Mouse (Mus musculus): ENCODE results near the gene Akap8.

Gene Akap8

GRCm38 (mm10) chr17:32349037-32349732 lies 28.1 kb upstream of the Akap8 start:
- peak; percentile 81 for DNase-seq (ENCODE audit: low read depth)

- no peak for DNase-seq (ENCODE audit: low read depth)
These were observed 27.4 kb upstream of the Akap8 start for GRCm38 (mm10) chr17:32348406-32348805.

GRCm38 (mm10) chr17:32341102-32341501 lies 20.1 kb upstream of the Akap8 start:
- no peak for DNase-seq (ENCODE audit: low read depth)

- no peak for DNase-seq (ENCODE audit: low read depth)
These were observed 19.1 kb upstream of the Akap8 start for GRCm38 (mm10) chr17:32340110-32340509.

- no peak for DNase-seq (ENCODE audit: low read depth)
These were observed 14.8 kb upstream of the Akap8 start for GRCm38 (mm10) chr17:32335869-32336268.

- DNase-seq (ENCODE audit: low read depth), result no peak
These were observed 13.9 kb upstream of the Akap8 start for GRCm38 (mm10) chr17:32334921-32335320.

- no peak for DNase-seq (ENCODE audit: low read depth)
These were observed 12.8 kb upstream of the Akap8 start for GRCm38 (mm10) chr17:32333675-32334303.

GRCm38 (mm10) chr17:32327501-32327900 lies 6.5 kb upstream of the Akap8 start:
- DNase-seq (ENCODE audit: low read depth), result no peak

- DNase-seq (ENCODE audit: low read depth), result no peak
These were observed 1.8 kb upstream of the Akap8 start for GRCm38 (mm10) chr17:32322809-32323208.

GRCm38 (mm10) chr17:32321836-32322235 lies 798 bp upstream of the Akap8 start:
- no peak for DNase-seq (ENCODE audit: low read depth)

- DNase-seq (ENCODE audit: low read depth), result no peak
These were observed 324 bp upstream of the Akap8 start for GRCm38 (mm10) chr17:32321390-32321734.

GRCm38 (mm10) chr17:32319950-32320349 lies 1.1 kb downstream of the Akap8 start:
- no peak for DNase-seq (ENCODE audit: low read depth)

- no peak for DNase-seq (ENCODE audit: low read depth)
These were observed 3.3 kb downstream of the Akap8 start for GRCm38 (mm10) chr17:32317708-32318107.

GRCm38 (mm10) chr17:32317032-32317431 lies 4.0 kb downstream of the Akap8 start:
- no peak for DNase-seq (ENCODE audit: low read depth)

GRCm38 (mm10) chr17:32315560-32315959 lies 5.5 kb downstream of the Akap8 start:
- no peak for DNase-seq (ENCODE audit: low read depth)

- DNase-seq (ENCODE audit: low read depth), result no peak
These were observed 7.1 kb downstream of the Akap8 start for GRCm38 (mm10) chr17:32313892-32314291.

- no peak for DNase-seq (ENCODE audit: low read depth)
These were observed 8.2 kb downstream of the Akap8 start for GRCm38 (mm10) chr17:32312801-32313200.

- DNase-seq (ENCODE audit: low read depth), result no peak
These were observed 13.1 kb downstream of the Akap8 start for GRCm38 (mm10) chr17:32307963-32308362.

- DNase-seq (ENCODE audit: low read depth), result no peak
These were observed 22.9 kb downstream of the Akap8 start for GRCm38 (mm10) chr17:32298125-32298524.

GRCm38 (mm10) chr17:32295901-32296300 lies 25.1 kb downstream of the Akap8 start:
- DNase-seq (ENCODE audit: low read depth), result no peak

GRCm38 (mm10) chr17:32295160-32295559 lies 25.9 kb downstream of the Akap8 start:
- DNase-seq (ENCODE audit: low read depth), result no peak

GRCm38 (mm10) chr17:32285138-32285670 lies 35.8 kb downstream of the Akap8 start:
- peak; percentile 40 for DNase-seq (ENCODE audit: low read depth)

- peak; percentile 93 for DNase-seq (ENCODE audit: low read depth)
These were observed 36.5 kb downstream of the Akap8 start, which contains the start of gene Brd4 for GRCm38 (mm10) chr17:32284262-32285137. TSS of gene Brd4 (minus strand) at chr17:32284722.
